Mouse (Mus musculus) heart, embryonic 14.5 days (tissue): Measurements from ENCODE around the gene Dpm1. TPM values are rescaled to one million over a fixed set of nuclear protein-coding genes. Genes with fewer than 3 reads are reported as not detected.

Experiments used
- ATAC-seq: fragments of 200-750 bp; cut with Nextera tagmentation; 2 replicates; pipeline ENCODE4 v1.8.0; 2017; ENCODE audit warnings: low read depth, moderate TSS enrichment; ENCODE audit not compliant: insufficient number of reproducible peaks, insufficient read depth, low FRiP score
- H3K27ac ChIP-seq, 2 experiments: fragments of 200-500 bp in 1 of 2; fragments of 300-500 bp in 1 of 2; sonication (generic) in 1 of 2; replicated peaks in 1 of 2; 2 replicates each; pipeline ENCODE4 v1.5.1; 2012 to 2014; ENCODE audit warnings: low read depth in 2 of 2, low read length in 2 of 2, control low read depth in 1 of 2, mild to moderate bottlenecking in 1 of 2, mixed read lengths in 1 of 2; ENCODE audit not compliant: control insufficient read depth in 1 of 2, insufficient read depth in 1 of 2
- H3K27me3 ChIP-seq: fragments of 300-500 bp; sonication (generic); 2 replicates; pipeline ENCODE4 v1.6.1; 2014; ENCODE audit warnings: mild to moderate bottlenecking, low read length, control low read depth; ENCODE audit not compliant: control insufficient read depth, insufficient read depth
- H3K36me3 ChIP-seq: fragments of 300-500 bp; sonication (generic); 2 replicates; pipeline ENCODE4 v1.6.1; 2014; ENCODE audit warnings: mild to moderate bottlenecking, control low read depth, low read length, mixed read lengths; ENCODE audit not compliant: control insufficient read depth, insufficient read depth
- H3K4me1 ChIP-seq, 2 experiments: fragments of 200-500 bp in 1 of 2; fragments of 300-500 bp in 1 of 2; sonication (generic) in 1 of 2; 2 replicates each; pipeline ENCODE4 v1.6.1; 2012 to 2014; ENCODE audit warnings: low read length in 2 of 2, control low read depth in 1 of 2, mixed read lengths in 1 of 2; ENCODE audit not compliant: control insufficient read depth in 2 of 2, insufficient read depth in 2 of 2
- H3K4me2 ChIP-seq: fragments of 300-500 bp; sonication (generic); 2 replicates; pipeline ENCODE4 v1.6.1; 2014; ENCODE audit warnings: mild to moderate bottlenecking, low read length
- H3K4me3 ChIP-seq, 2 experiments: fragments of 200-500 bp in 1 of 2; fragments of 300-500 bp in 1 of 2; sonication (generic) in 1 of 2; 2 replicates each; pipeline ENCODE4 v1.5.1; 2012 to 2014; ENCODE audit warnings: low read length in 2 of 2, mild to moderate bottlenecking in 2 of 2, control low read depth in 1 of 2, low read depth in 1 of 2, moderate library complexity in 1 of 2; ENCODE audit not compliant: control insufficient read depth in 1 of 2, insufficient read depth in 1 of 2
- H3K9ac ChIP-seq: fragments of 300-500 bp; sonication (generic); 2 replicates; pipeline ENCODE4 v1.6.1; 2014; ENCODE audit warnings: mild to moderate bottlenecking, low read length
- H3K9me3 ChIP-seq: fragments of 300-500 bp; sonication (generic); 2 replicates; pipeline ENCODE4 v1.6.1; 2016; ENCODE audit warnings: low read length, control low read depth; ENCODE audit not compliant: control insufficient read depth
- WGBS: fragments of 180-500 bp; shearing (Covaris S2); extraction: QIAGEN DNeasy Blood & Tissue Kit; methylation state at CpG from one replicate; pipeline ENCODE4 v1.1.7; 2014; 5-methylcytosine and 5-hydroxymethylcytosine counted together
- polyA plus RNA-seq: library from polyadenylated mRNA; unstranded; fragments of >200 nt; fragmentation: Nextera tagmentation; extraction: Ambion mirVana; gene quantifications from 2 replicates; pipeline ENCODE4 v1.2.1, GENCODE M21; 2014

The Dpm1 gene
- polyA plus RNA-seq, 1 experiment from 2014 or later = 80.4 TPM

DNA sequence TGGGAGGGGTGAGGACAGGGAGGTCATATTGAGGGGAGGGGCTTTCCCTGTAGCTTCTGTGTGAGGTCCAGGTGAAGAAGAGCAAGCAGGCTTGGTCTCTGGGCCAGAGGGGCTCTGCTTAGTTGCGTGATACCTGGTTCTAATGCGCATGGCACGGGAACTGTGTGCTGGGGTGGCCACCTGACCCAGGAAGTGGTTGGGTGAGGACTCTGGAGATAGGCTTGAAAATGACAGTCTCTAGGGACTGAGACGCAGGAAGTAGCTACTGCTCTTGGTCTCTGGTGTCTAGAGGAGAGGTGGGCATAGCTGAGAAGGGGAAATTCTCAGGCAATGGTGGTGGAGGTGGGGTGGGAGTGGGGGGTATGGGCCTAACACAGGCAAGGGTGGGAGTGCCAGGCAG, 26.8 kb upstream of the Dpm1 start:
- 91% methylated on average over 4 of the region's 4 CpGs for WGBS
- Histone ChIP-seq H3K27me3 (peaks cover 64% of the 10 kb centered on the region), H3K4me3 (no peak overlapping the region), H3K27ac (no peak overlapping the region), H3K4me2 (no peak overlapping the region), H3K4me1 (no peaks in the 10 kb centered on the region; a peak in 1 of 4 replicates), H3K9me3 (no peaks in the 10 kb centered on the region), H3K9ac (no peak overlapping the region), H3K36me3 (no peaks in the 10 kb centered on the region)
- ATAC-seq = no peak

DNA sequence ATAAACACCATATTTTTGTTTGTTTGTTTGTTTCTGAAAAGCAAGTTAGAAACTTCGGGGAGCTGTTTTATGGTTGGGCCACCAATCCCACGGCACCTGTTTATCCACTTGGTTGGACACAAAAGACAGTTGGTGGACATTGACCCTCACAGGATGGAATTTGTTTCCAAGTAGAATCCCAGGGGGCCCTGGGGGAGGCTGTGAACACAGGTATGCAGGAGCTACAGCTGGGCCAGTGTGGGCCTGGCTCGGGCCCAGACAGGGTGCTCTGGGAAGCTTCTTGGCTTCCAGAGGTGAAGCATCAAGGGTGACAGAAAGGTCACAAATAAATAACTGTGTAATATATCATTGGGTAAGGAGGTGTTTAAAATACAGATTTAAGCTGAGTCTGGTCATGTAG, 26.1 kb upstream of the Dpm1 start:
- H3K27me3 ChIP-seq = peaks cover 63% of the 10 kb centered on the region
- no peaks in the 10 kb centered on the region; a peak in 1 of 4 replicates for H3K4me1 ChIP-seq
- no peaks in the 10 kb centered on the region for H3K9me3 ChIP-seq
- no peaks in the 10 kb centered on the region for H3K36me3 ChIP-seq
- no peak overlapping the region for H3K9ac ChIP-seq
- no peak overlapping the region for H3K4me3 ChIP-seq
- ATAC-seq = no peak
- WGBS = 69% methylated on average over 3 of the region's 3 CpGs
- no peak overlapping the region for H3K27ac ChIP-seq
- H3K4me2 ChIP-seq = no peak overlapping the region

DNA sequence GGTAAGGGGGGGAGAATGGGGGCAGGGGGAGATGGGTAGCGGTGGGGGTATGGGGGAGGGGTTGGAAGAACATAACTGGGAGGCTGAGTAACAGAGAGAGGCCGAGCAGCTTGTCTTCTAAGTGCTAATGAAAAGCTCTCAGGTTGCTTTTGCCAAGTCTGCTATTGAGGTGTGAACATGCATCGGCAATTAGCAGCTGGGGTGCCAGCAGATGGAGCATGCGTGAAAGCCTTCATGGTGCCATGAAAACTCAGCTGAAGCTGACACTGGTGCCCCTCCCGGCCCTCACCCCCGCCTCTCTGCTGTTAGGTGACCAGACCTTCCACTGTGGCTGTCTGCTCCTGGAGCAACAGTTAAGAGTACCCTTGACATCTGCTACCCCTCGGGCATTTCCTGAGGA, 23.4 kb upstream of the Dpm1 start:
- Histone ChIP-seq H3K27ac (no peak overlapping the region), H3K27me3 (peaks cover 55% of the 10 kb centered on the region), H3K36me3 (no peaks in the 10 kb centered on the region), H3K9ac (no peak overlapping the region), H3K4me2 (no peak overlapping the region), H3K4me3 (no peak overlapping the region), H3K9me3 (no peaks in the 10 kb centered on the region), H3K4me1 (no peaks in the 10 kb centered on the region; a peak in 1 of 4 replicates)
- WGBS = 19% methylated on average over 7 of the region's 7 CpGs
- no peak for ATAC-seq

DNA sequence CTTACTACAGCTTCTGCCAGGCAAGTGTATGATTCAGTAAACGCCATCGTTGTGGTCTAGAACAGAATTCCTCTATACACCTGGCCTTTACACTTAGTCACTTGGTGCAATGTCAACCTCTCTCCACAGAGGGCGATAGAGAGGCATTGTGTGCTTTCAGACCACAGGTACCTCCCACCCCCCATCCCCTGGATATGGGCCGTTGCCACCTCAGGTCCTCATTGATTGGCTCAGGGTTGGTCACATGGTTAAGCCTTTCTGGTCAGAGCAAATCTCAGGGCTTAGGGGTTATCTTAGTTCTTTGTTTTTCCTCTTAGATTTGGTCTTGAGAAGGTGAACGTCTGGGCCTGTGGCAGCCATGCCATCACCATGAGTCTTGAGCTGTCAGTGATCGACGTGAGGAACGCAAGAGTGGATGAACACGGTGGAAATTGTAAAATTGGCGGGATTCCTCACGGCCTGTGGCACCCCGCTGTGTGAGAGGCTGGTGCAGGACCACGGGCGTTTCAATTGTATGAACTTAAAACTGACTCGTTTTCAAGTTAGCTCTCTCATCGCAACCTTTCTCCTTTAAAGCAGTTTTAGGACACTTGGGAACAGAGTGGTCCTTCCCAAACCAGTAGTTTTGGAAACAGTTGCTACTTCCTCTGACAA, 22.4 kb upstream of the Dpm1 start:
- Histone ChIP-seq H3K9me3 (no peaks in the 10 kb centered on the region), H3K4me1 (no peaks in the 10 kb centered on the region; a peak in 1 of 4 replicates), H3K9ac (no peak overlapping the region), H3K36me3 (no peaks in the 10 kb centered on the region), H3K27ac (no peak overlapping the region), H3K4me3 (no peak overlapping the region), H3K4me2 (no peak overlapping the region), H3K27me3 (peaks cover 55% of the 10 kb centered on the region)
- ATAC-seq = no peak; the same call in 1 of the 2 replicates
- 10% methylated on average over 16 of the region's 16 CpGs for WGBS

DNA sequence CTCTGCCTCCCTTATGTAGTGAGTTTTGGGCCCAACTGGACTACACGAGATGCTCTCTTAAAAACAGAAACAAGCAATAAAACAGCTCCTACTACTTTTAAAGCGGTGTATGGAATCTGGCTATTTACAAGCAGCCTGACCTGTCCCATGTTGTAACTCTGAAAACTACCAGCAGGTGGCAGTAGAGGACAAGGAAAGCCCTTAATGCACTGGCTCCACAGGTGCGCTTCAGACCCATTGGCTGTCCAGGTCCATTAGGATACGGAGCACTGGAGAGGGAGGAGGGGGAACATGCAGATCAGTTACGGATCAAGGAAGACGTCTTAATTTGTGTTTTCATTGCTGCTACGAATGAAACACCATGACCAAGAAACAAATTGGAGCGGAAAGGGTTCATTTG, 19.9 kb upstream of the Dpm1 start:
- WGBS = 22% methylated on average over 8 of the region's 8 CpGs
- Histone ChIP-seq H3K27ac (no peak overlapping the region), H3K4me2 (no peak overlapping the region), H3K4me1 (no peaks in the 10 kb centered on the region; a peak in 1 of 4 replicates), H3K9me3 (no peaks in the 10 kb centered on the region), H3K27me3 (peaks cover 54% of the 10 kb centered on the region), H3K36me3 (no peaks in the 10 kb centered on the region), H3K9ac (no peak overlapping the region), H3K4me3 (no peak overlapping the region)
- no peak for ATAC-seq

- no peak overlapping the region for H3K9ac ChIP-seq
- H3K9me3 ChIP-seq = no peaks in the 10 kb centered on the region
- no peak for ATAC-seq
- WGBS = 23% methylated on average over 2 of the region's 2 CpGs
- H3K27me3 ChIP-seq = peaks cover 44% of the 10 kb centered on the region
- H3K27ac ChIP-seq = no peak overlapping the region
- H3K36me3 ChIP-seq = no peaks in the 10 kb centered on the region
- H3K4me1 ChIP-seq = no peaks in the 10 kb centered on the region
- no peak overlapping the region for H3K4me2 ChIP-seq
- H3K4me3 ChIP-seq = no peak overlapping the region
These were observed 18.5 kb upstream of the Dpm1 start for GRCm38 (mm10) chr2:168248856-168249245.

GRCm38 (mm10) chr2:168248167-168248855, 17.9 kb upstream of the Dpm1 start:
- H3K4me3 ChIP-seq = no peak overlapping the region
- H3K4me2 ChIP-seq = no peak overlapping the region
- no peaks in the 10 kb centered on the region for H3K4me1 ChIP-seq
- no peak for ATAC-seq
- no peaks in the 10 kb centered on the region for H3K36me3 ChIP-seq
- no peaks in the 10 kb centered on the region for H3K9me3 ChIP-seq
- peaks cover 39% of the 10 kb centered on the region for H3K27me3 ChIP-seq
- H3K9ac ChIP-seq = no peak overlapping the region
- 67% methylated on average over 8 of the region's 8 CpGs for WGBS
- H3K27ac ChIP-seq = no peak overlapping the region
